Mouse (Mus musculus) megakaryocyte, embryonic 14.5 days (primary cell): Measurements from ENCODE around the gene Tcea2.

Experiments
- FLI1 ChIP-seq: IDR thresholded peaks from 2 replicates; pipeline ENCODE4 v1.6.1; 2012; ENCODE audit warnings: low read length, inconsistent platforms, mixed read lengths
- GATA1 ChIP-seq: IDR thresholded peaks from 3 replicates; pipeline ENCODE4 v1.6.1; 2012; ENCODE audit warnings: mixed read lengths, low read length, inconsistent platforms, borderline replicate concordance

DNA sequence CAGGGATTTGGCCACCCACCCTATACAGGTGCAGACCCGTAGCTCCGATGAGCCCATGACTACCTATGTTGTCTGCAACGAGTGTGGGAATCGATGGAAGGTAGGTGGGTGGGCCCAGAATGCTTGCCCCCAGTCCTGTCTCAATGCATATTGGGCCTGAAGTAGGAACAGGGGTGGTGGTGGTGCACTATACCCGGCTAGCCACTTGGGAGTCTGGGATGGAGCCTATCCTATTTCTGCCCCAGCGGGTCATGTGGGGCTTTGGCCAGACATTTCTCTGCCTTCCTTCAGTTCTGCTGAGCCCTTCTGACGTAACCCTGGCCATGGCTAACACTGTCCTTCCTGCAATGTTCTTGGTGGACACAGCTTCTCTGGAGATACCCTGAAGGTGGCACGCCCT is 7.5 kb downstream of the Tcea2 start:
- TF ChIP-seq FLI1 (no peak), GATA1 (no peak)
